Mouse (Mus musculus): ENCODE measurements around the gene 1700034I23Rik. TPM values are rescaled to one million over a fixed set of nuclear protein-coding genes. Genes with fewer than 3 reads are reported as not detected.

1700034I23Rik gene
- polyA plus RNA-seq (2012; rRNA removed): 0.07 TPM in 1 of 2 replicates, not detected in the other

DNA sequence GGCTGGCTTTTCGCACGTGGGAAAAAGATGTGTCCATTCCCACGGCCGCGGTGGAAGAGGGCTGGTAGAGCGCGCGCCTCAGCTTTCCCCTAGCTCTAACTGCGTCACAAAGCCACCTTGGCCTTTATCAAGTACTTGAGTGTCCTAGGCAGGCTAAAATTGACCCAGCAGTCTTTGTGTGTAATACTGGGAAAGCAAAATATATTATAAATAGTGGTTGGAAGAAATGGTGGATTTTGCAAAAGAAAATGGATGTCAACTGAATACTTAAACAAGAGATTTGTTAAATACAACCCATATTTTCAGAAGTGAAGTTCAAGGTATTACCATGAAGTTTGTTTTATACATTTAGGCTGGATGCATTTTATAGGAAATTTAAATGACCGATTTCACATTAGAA is at the start of gene 1700034I23Rik:
1700034I23Rik (minus strand) TSS at position 101 of the 400 bp plus-strand sequence.

DNA sequence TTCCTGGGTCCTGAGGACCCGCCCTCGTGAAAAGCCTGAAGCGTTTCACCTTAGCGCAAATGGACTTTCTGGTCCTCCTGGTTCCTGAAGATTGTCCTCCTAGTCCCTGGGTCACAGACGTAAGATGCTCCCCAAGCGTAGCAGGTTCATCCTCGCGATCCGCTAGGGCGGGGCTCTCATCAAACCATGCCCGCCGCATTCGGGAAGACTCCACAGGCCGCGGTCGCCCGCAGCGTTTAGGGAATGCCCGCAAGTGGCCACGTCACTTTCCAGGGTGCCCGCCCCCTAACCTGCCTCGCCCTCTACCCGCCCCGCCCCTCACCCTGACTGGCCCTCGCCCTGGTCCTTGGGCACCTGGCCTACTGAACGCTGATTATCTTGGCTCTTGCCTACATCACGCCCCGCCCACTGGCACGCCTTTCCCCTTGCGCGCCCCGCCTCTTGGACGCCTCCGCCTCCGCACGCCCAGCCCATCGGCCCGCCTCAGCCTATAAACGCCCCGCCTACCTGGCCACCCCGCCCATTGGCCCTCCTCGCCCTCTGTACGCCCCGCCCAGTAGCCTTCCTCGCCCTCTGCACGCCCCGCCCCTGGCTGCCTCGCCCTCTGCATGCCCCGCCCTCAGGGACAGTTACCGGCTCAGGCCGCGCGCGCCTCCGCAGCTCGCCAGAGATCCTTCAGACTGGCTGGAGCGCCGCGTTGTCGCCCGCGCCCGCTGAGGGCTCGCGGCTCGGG is 47.0 kb upstream of the 1700034I23Rik start, which contains the start of gene Larp1b:
Larp1b (plus strand) TSS at position 659 of the 733 bp plus-strand sequence.

Other genes starting within 250 kb of the 1700034I23Rik start
- 0.12 and 0.26 TPM in 2 replicates for gene Slc25a31, start 193.7 kb downstream of the 1700034I23Rik start, polyA plus RNA-seq (2012; rRNA removed)
- gene Hspa4l, start 158.0 kb downstream of the 1700034I23Rik start, polyA plus RNA-seq (2012; rRNA removed): 15.6 and 39.4 TPM in 2 replicates
- gene Plk4, start 102.5 kb downstream of the 1700034I23Rik start, polyA plus RNA-seq (2012; rRNA removed): 39.0 and 42.3 TPM in 2 replicates
- 4.1 and 6.0 TPM in 2 replicates for gene Mfsd8, start 55.7 kb downstream of the 1700034I23Rik start, polyA plus RNA-seq (2012; rRNA removed)
- 3.2 and 6.4 TPM in 2 replicates for gene Abhd18, start 55.6 kb downstream of the 1700034I23Rik start, polyA plus RNA-seq (2012; rRNA removed)
- gene Larp1b, start 47.3 kb upstream of the 1700034I23Rik start, polyA plus RNA-seq (2012; rRNA removed): 5.1 and 5.5 TPM in 2 replicates
- 31.7 and 52.5 TPM in 2 replicates for gene Pgrmc2, start 180.5 kb upstream of the 1700034I23Rik start, polyA plus RNA-seq (2012; rRNA removed)

Data from central nervous system, embryonic 11.5 days (tissue).